Mouse (Mus musculus): ENCODE results near the gene Prm2. TPM values are rescaled to one million over a fixed set of nuclear protein-coding genes. Genes with fewer than 3 reads are reported as not detected.
"Not testable (repeated sequence)": the region's sequence is repeated elsewhere in the genome, so short reads cannot be mapped to it uniquely, and the experiment has no call there.

Prm2 gene
- polyA plus RNA-seq, 1 experiment from 2014 or later: not detected

DNA sequence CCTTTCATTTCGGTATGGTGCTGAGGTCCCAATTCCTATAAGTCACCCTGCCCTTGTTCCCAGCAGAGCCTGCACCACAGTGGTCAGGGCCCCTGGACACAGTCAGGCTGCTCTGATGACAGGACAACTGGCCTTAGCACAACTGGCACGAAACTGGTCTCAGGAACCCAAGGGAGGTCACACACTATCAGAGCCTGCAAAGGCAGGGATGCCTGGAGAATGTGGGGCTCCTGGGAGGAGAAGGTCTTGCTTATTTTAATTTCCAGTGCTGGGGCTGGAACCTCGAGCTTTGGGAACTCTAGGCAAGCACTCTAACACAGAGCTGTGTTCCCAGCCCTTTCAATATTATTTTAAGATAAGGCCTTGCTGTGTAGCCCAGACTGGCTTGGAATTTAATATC lies 24.0 kb upstream of the Prm2 start:
- no peaks in the 10 kb centered on the region for H3K27me3 ChIP-seq (ENCODE audit: control insufficient read depth, insufficient read depth, low read depth, low read length)
- WGBS: 67% methylated on average over 3 of the region's 3 CpGs
- H3K4me3 ChIP-seq (ENCODE audit: low read depth, low read length): no peak overlapping the region
- no peaks in the 10 kb centered on the region for H3K36me3 ChIP-seq (ENCODE audit: control insufficient read depth, insufficient read depth, low read length)
- H3K4me1 ChIP-seq (ENCODE audit: control insufficient read depth, insufficient read depth, low read length): no peaks in the 10 kb centered on the region
- H3K4me2 ChIP-seq (ENCODE audit: low read length): no peak overlapping the region
- no peak for ATAC-seq
- no peak overlapping the region for H3K27ac ChIP-seq (ENCODE audit: low read length)
- H3K9ac ChIP-seq (ENCODE audit: low read depth, low read length): no peak overlapping the region
- no peaks in the 10 kb centered on the region for H3K9me3 ChIP-seq (replicated peaks; ENCODE audit: control insufficient read depth, low read length, poor library complexity, severe bottlenecking)

GRCm38 (mm10) chr16:10818579-10819135 lies 22.7 kb upstream of the Prm2 start:
- Histone ChIP-seq H3K27ac (ENCODE audit: low read length) (no peak overlapping the region), H3K4me3 (ENCODE audit: low read depth, low read length) (no peak overlapping the region), H3K9me3 (replicated peaks; ENCODE audit: control insufficient read depth, low read length, poor library complexity, severe bottlenecking) (no peaks in the 10 kb centered on the region), H3K4me1 (ENCODE audit: control insufficient read depth, insufficient read depth, low read length) (no peaks in the 10 kb centered on the region), H3K27me3 (ENCODE audit: control insufficient read depth, insufficient read depth, low read depth, low read length) (no peaks in the 10 kb centered on the region), H3K4me2 (ENCODE audit: low read length) (no peak overlapping the region), H3K36me3 (ENCODE audit: control insufficient read depth, insufficient read depth, low read length) (no peaks in the 10 kb centered on the region), H3K9ac (ENCODE audit: low read depth, low read length) (no peak overlapping the region)
- no peak for ATAC-seq
- 82% methylated on average over 4 of the region's 4 CpGs for WGBS

DNA sequence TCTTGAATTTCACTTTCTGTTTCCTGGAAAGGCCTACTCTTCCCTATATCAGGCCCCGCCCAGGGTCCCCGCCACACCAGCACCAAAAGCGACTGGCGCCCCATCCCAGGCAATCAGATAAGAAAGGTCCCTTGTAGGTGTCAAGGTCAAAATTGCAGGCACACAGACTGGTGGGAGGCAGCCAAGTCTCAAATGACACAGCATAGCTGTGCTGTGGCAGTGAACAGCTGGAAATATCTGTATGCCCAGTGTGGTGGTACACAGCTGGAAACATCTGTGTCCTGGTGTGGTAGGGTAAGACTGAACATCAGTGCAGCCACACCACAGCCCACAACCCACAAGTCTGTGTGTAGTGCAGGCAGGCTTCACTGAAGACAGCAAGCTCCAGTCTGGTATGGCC lies 18.9 kb upstream of the Prm2 start:
- H3K4me1 ChIP-seq (ENCODE audit: control insufficient read depth, insufficient read depth, low read length): no peaks in the 10 kb centered on the region
- H3K4me3 ChIP-seq (ENCODE audit: low read depth, low read length): no peak overlapping the region
- H3K27ac ChIP-seq (ENCODE audit: low read length): no peak overlapping the region
- 93% methylated on average over 4 of the region's 4 CpGs for WGBS
- H3K9ac ChIP-seq (ENCODE audit: low read depth, low read length): no peak overlapping the region
- H3K36me3 ChIP-seq (ENCODE audit: control insufficient read depth, insufficient read depth, low read length): no peaks in the 10 kb centered on the region
- no peaks in the 10 kb centered on the region for H3K9me3 ChIP-seq (replicated peaks; ENCODE audit: control insufficient read depth, low read length, poor library complexity, severe bottlenecking)
- no peak for ATAC-seq
- H3K27me3 ChIP-seq (ENCODE audit: control insufficient read depth, insufficient read depth, low read depth, low read length): no peaks in the 10 kb centered on the region
- no peak overlapping the region for H3K4me2 ChIP-seq (ENCODE audit: low read length)

GRCm38 (mm10) chr16:10813726-10814125 lies 17.8 kb upstream of the Prm2 start:
- no peak overlapping the region for H3K27ac ChIP-seq (ENCODE audit: low read length)
- no peaks in the 10 kb centered on the region for H3K36me3 ChIP-seq (ENCODE audit: control insufficient read depth, insufficient read depth, low read length)
- H3K27me3 ChIP-seq (ENCODE audit: control insufficient read depth, insufficient read depth, low read depth, low read length): no peaks in the 10 kb centered on the region
- WGBS: 81% methylated on average over 4 of the region's 4 CpGs
- no peaks in the 10 kb centered on the region for H3K4me1 ChIP-seq (ENCODE audit: control insufficient read depth, insufficient read depth, low read length)
- H3K9ac ChIP-seq (ENCODE audit: low read depth, low read length): no peak overlapping the region
- no peak overlapping the region for H3K4me3 ChIP-seq (ENCODE audit: low read depth, low read length)
- H3K9me3 ChIP-seq (replicated peaks; ENCODE audit: control insufficient read depth, low read length, poor library complexity, severe bottlenecking): no peaks in the 10 kb centered on the region
- no peak overlapping the region for H3K4me2 ChIP-seq (ENCODE audit: low read length)
- no peak for ATAC-seq

GRCm38 (mm10) chr16:10812865-10813371 lies 17.0 kb upstream of the Prm2 start, which contains the start of gene Gm11172:
Gene Gm11172 (plus strand): TSS chr16:10812915.
- ATAC-seq: no peak
- no peak within 1 kb of the TSS for H3K9ac ChIP-seq (ENCODE audit: low read depth, low read length)
- H3K36me3 ChIP-seq (ENCODE audit: control insufficient read depth, insufficient read depth, low read length): no peaks in the 10 kb centered on the region
- WGBS: 97% methylated on average over 2 of the region's 2 CpGs
- no peak within 1 kb of the TSS for H3K27ac ChIP-seq (ENCODE audit: low read length)
- no peaks in the 10 kb centered on the region for H3K4me1 ChIP-seq (ENCODE audit: control insufficient read depth, insufficient read depth, low read length)
- no peak within 1 kb of the TSS for H3K4me2 ChIP-seq (ENCODE audit: low read length)
- H3K4me3 ChIP-seq (ENCODE audit: low read depth, low read length): no peak within 1 kb of the TSS
- no peaks in the 10 kb centered on the region for H3K27me3 ChIP-seq (ENCODE audit: control insufficient read depth, insufficient read depth, low read depth, low read length)
- no peaks in the 10 kb centered on the region for H3K9me3 ChIP-seq (replicated peaks; ENCODE audit: control insufficient read depth, low read length, poor library complexity, severe bottlenecking)

- no peak for ATAC-seq
- H3K4me2 ChIP-seq (ENCODE audit: low read length): no peak overlapping the region
- no peak overlapping the region for H3K9ac ChIP-seq (ENCODE audit: low read depth, low read length)
- WGBS: 93% methylated on average over 1 of the region's 1 CpGs
- no peaks in the 10 kb centered on the region for H3K27me3 ChIP-seq (ENCODE audit: control insufficient read depth, insufficient read depth, low read depth, low read length)
- no peak overlapping the region for H3K27ac ChIP-seq (ENCODE audit: low read length)
- H3K4me1 ChIP-seq (ENCODE audit: control insufficient read depth, insufficient read depth, low read length): no peaks in the 10 kb centered on the region
- H3K36me3 ChIP-seq (ENCODE audit: control insufficient read depth, insufficient read depth, low read length): no peaks in the 10 kb centered on the region
- H3K4me3 ChIP-seq (ENCODE audit: low read depth, low read length): no peak overlapping the region
- no peaks in the 10 kb centered on the region for H3K9me3 ChIP-seq (replicated peaks; ENCODE audit: control insufficient read depth, low read length, poor library complexity, severe bottlenecking)
Observed at GRCm38 (mm10) chr16:10810376-10810775, 14.4 kb upstream of the Prm2 start.

DNA sequence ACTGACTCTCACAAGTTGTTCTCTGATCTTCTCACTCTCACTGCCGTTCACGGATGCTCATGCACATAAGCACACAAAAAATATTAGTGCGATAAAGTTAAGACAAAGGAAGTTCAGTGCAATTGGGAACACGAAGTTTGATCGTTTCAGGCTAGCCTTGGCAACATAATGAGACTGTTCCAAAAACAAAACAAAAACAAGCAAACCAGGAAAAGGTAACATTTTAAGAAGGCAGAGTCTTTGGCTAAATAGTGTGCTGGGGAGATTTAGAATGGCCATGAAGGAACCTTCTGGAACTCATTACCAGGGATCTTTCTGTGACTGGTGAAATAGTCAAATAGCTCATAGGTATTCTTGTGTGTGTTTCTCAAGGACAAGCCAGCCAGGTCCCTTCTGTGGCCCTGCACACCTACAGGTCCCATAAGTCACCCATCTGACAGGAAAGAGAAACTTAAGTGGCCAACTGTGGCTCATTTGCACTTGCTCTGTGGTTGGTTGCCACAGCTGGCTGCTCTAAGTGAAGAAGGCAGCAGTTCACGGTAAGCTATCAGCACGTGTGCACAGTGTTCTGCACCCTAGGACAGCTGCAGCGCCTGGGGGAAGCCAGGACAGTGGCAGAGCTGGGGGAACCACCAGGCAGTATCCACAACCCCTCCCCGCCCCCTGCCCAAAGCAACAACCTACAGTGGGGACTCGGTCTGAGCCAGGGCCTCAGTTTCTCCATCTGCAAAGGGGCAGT lies 10.0 kb upstream of the Prm2 start, which contains the start of gene Prm1:
Gene Prm1, minus strand, starts transcription at position 51 of the 739 bp plus-strand sequence.
- Histone ChIP-seq H3K4me3 (ENCODE audit: low read depth, low read length) (no peak within 1 kb of the TSS), H3K4me1 (ENCODE audit: control insufficient read depth, insufficient read depth, low read length) (no peaks in the 10 kb centered on the region), H3K9me3 (replicated peaks; ENCODE audit: control insufficient read depth, low read length, poor library complexity, severe bottlenecking) (no peaks in the 10 kb centered on the region), H3K27ac (ENCODE audit: low read length) (no peak within 1 kb of the TSS), H3K27me3 (ENCODE audit: control insufficient read depth, insufficient read depth, low read depth, low read length) (no peaks in the 10 kb centered on the region), H3K36me3 (ENCODE audit: control insufficient read depth, insufficient read depth, low read length) (no peaks in the 10 kb centered on the region), H3K9ac (ENCODE audit: low read depth, low read length) (no peak within 1 kb of the TSS), H3K4me2 (ENCODE audit: low read length) (no peak within 1 kb of the TSS)
- 81% methylated on average over 10 of the region's 10 CpGs for WGBS
- no peak for ATAC-seq

DNA sequence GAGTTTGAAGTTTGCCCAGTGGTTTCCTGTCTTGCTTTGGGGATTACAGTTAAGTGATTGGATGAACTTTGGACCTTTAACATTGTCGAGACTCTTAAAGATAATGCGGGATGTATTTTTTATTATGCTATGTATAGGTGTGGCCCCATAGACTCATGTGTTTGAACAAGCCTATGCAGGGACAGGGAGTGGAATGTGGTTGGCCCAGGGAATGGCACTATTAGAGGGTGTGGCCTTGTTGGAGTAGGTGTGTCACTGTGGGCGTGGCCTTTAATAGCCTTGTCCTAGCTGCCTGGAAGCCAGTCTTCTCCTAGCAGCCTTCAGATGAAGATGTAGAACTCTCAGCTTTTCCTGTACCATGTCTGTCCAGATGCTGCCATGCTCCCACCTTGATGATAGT lies 6.5 kb upstream of the Prm2 start:
- H3K36me3 ChIP-seq (ENCODE audit: control insufficient read depth, insufficient read depth, low read length); H3K9me3 ChIP-seq (replicated peaks; ENCODE audit: control insufficient read depth, low read length, poor library complexity, severe bottlenecking); ATAC-seq; H3K9ac ChIP-seq (ENCODE audit: low read depth, low read length); H3K4me2 ChIP-seq (ENCODE audit: low read length); H3K27ac ChIP-seq (ENCODE audit: low read length); H3K4me3 ChIP-seq (ENCODE audit: low read depth, low read length); H3K4me1 ChIP-seq (ENCODE audit: control insufficient read depth, insufficient read depth, low read length); H3K27me3 ChIP-seq (ENCODE audit: control insufficient read depth, insufficient read depth, low read depth, low read length): not testable (repeated sequence)
- WGBS: 88% methylated on average over 3 of the region's 3 CpGs

GRCm38 (mm10) chr16:10790702-10791101 lies 5.2 kb downstream of the Prm2 start, which contains the start of gene Prm3:
Gene Prm3 (minus strand): TSS chr16:10790914.
- peaks cover 3% of the 10 kb centered on the region; the same call in 1 of the 2 replicates for H3K4me1 ChIP-seq (ENCODE audit: control insufficient read depth, insufficient read depth, low read length)
- no peak within 1 kb of the TSS for H3K4me3 ChIP-seq (ENCODE audit: low read depth, low read length)
- no peak within 1 kb of the TSS for H3K4me2 ChIP-seq (ENCODE audit: low read length)
- no peaks in the 10 kb centered on the region for H3K36me3 ChIP-seq (ENCODE audit: control insufficient read depth, insufficient read depth, low read length)
- H3K27ac ChIP-seq (ENCODE audit: low read length): no peak within 1 kb of the TSS
- 79% methylated on average over 9 of the region's 9 CpGs for WGBS
- H3K27me3 ChIP-seq (ENCODE audit: control insufficient read depth, insufficient read depth, low read depth, low read length): no peaks in the 10 kb centered on the region
- no peak for ATAC-seq
- H3K9me3 ChIP-seq (replicated peaks; ENCODE audit: control insufficient read depth, low read length, poor library complexity, severe bottlenecking): no peaks in the 10 kb centered on the region
- H3K9ac ChIP-seq (ENCODE audit: low read depth, low read length): no peak within 1 kb of the TSS

All from midbrain, embryonic 16.5 days (tissue).